Mouse (Mus musculus) neural tube, embryonic 10.5 days (tissue): ENCODE measurements around the gene Tfec.

Experiments
- DNase-seq: peaks from one replicate; pipeline ENCODE4 v3.0.0-alpha.2; 2017; ENCODE audit warnings: low spot score; ENCODE audit errors: extremely low spot score

Tfec gene

DNA sequence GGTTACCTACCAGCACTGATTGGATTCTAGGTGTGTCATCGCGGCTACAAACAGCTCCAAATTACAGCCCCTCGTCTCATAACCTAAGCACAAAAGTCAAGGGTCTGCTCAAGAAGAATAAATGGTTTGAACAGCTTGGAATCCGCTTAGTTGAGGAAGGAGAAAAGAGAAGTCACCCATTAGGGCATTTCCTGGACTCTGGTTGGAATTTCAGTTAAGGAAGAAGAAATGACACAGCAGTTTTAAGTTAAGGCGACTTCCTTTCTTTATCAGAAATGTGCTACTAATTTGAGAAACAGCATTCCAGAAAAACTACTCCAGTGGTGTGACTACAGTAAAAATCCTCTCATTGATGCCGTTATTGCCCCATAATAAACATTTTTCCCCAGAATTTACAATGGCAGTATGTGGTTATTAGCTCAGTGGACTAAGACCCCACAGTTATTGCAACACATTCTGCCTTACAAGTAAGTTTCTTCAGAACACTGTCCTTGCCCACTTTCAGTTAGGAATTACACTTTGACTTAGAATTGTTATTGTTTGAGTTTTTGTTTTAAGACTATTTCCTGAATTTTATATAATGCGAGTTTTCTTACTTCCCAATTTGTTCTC lies at the start of gene Tfec:
Gene Tfec, minus strand, starts transcription at position 191 of the 612 bp plus-strand sequence.
- no peak for DNase-seq

DNA sequence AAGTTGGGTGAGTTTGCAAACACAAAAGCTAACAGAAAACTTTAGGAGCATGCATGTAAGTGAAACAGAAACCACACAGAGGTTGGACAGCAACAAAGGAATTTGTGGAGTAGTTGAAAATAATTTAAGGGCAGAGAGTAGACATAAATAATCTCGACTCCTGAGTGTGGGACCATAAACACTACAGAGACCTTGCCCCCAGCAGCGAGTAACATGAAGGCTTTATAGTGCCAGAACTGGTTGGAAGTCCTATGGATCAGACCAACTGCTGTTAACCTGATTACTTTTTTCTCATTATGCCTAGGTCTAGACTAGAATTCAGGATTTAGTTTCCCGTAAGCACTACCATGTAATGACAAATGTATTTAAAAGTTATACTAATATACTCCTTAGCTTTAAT lies 49.6 kb upstream of the Tfec start:
- no peak for DNase-seq

DNA sequence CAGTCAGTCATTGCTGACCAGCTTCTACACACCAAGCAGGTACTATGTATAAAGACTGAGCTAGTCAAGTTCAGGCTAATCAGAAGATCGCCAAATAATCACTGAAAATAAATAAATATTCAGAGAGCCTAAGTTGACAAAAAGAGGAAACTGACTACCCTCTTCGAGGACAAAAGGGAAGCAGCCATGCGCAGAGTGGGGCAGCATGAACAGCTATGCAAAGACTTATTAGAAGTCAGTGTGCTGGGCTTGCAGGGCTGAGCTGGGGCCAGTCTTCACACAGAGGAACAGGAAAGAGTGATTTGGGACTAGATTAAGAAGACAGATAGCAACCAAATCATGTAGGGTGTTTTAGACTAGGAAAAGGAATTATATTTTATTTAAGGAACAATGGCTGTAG lies 45.3 kb upstream of the Tfec start:
- no peak for DNase-seq

DNA sequence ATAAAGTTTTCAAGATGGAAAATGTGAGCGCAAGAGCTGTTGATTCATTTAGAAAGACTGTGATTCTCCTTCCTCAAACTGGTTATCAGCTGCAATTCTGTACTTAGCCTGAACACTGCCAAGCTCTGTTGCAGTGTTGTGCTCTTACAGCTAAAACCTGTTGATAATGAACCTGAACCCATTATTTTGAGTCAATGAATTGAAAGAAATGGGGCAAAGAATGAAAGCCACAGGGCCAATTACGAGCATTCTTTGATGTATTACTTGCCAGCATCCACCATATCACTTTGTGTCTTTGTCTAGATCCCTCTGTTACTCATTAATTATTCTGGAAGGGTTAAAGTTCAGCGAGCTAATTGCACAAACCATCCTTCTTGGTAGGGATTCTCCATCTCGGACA lies 44.2 kb upstream of the Tfec start:
- DNase-seq, result no peak

DNA sequence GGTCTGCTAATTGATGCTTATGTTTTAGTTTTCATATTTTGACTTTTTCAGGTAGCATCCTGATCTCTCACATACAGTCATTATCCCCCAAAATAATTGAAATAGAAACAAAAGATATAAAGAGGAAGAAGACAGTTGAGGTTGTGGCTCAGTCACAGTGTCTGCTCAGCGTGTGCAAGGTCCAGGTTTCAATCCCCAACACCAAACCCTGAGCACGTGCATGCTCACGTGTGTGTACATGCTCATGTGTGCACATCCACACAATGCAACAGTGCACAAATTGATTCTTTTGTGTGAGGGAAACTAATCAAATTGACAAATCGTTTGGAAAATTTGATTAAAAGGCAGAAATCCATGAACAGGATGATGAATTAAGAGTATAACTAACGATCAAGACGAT lies 32.8 kb upstream of the Tfec start:
- no peak for DNase-seq

DNA sequence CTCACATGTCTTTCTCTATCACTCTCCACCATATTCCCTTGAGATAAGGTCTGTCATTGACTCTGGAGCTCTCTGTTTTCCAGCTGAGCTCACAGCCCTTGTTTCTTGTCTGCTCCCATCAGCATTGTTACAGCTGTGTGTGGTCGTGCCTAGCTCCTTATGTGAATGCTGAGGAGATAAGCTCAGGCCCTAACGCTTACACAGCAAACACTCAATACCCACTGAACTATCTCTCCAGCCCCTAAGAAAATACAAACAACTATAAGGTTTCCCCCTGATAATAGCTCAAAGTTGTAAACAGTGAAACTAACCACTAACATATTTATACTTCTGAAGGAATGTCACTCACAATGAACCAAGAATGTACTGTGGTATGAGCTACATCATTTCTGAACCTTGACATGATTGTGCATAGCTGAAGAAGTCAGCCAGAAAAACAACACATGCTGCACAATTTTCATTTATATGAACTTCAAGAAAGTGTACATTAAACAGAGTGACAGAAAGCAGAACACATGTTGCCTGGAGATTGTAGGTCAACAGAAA lies 21.9 kb upstream of the Tfec start:
- DNase-seq, result no peak

DNA sequence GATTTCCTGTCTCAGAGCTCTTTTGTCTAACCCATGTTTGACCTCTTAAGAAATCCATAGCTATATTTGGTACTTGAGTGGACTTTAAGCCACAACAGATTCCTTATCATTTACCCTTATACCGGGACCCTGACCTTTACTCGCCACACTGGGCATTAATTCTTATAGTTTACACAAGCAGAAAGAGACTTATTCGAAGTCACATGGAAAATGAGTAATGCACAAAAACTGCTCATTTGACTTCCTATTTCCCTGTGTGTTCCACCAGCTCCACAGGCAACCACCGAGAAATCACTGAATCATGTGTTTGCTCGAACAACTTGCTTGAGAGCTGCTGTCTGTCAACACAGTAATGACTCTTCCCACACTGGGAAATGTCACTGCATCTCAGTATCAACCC lies 6.4 kb downstream of the Tfec start:
- DNase-seq, result no peak

DNA sequence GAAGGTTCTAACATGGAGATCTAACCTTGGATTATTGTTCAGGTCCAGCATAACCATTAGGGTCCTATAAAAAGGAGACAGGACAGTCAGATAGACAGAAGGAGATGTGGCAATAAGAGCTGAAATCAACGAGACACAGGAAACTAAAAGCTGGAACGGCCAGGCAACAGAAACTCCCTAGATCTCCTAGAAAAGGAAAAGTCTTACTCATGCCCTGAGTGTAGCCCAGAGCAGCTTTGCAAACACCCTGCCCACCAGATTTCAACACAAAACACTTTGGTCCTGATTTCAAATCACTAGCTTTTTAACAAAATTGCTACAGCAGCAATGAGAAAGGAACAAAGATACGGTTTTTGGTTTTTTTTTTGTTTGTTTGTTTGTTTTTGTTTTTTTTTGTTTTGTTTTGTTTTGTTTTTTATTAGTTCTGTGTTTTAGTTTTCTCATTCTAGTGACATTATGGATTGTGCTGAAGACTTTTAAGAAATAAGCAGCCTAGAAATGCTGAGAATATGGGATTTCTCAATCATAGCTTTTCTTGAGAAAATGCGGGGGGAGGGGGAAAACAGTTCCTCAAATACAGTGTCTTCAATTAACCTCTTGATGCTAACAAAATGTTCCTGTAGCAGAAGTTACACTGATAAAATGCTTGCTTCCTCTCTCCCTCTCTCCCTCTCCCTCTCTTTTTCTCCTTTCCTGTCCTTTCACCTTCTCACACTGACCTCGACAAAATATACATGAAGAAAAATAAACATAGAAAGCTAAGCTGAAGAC lies 14.5 kb downstream of the Tfec start:
- DNase-seq, result no peak

DNA sequence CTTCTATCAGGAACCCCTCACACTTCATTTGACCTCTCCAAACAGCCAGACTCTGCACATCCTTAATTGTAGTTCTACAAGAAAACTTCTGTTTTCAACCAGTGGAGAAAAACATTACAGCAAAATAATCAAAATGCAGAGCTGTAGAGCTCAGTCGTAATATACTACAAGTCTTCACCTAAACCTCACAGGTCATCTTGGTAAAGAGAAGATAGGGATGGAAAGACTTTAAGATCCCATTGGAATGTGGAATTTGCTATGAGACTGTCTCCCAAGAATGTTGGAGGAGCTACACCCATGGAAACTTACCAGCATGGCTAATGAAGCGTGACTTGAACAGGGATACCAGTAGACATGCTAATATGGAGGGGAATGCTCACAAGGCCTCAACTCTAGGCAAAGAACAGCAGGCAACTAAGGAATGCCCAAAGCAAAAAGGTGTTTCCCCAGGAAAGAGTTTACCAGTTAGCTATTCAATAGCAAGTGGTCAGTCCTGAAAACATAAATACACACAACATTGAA lies 24.2 kb downstream of the Tfec start:
- no peak for DNase-seq

DNA sequence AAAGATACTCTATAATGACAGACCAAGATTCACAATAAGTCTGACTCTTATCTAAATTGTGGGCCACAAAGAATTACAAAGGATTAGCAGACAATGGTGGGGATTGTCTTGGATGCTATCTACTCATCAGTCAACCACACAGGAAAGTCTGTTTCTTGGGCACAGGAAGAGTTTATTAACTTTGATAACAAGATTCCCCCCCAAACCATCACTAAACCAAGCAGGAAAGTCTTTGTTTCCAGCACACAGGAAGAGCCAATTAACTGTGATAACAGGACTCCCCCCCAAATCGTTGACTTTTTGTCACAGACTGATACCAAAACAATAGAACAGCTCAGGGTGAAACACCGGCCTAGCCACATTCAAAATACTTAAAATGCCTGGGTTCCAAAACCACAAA lies 28.2 kb downstream of the Tfec start:
- no peak for DNase-seq

DNA sequence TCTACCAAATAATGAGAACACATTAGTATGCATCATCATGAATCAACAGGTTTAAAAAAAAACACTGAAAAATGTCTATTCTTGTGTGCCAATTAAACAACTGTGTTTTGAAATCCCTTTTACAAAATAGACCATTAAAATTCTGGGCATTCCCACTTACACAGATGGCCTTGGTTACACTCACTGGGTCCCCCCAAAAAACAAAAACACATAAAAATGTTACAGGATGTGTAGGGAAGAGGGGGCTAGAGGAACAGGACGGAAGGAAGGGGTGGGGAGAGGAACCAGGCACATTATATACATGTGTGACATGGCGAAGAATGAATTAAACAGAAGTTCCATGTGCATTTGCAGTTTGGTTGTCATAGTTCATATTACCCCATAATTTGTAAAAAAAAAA lies 29.9 kb downstream of the Tfec start:
- DNase-seq, result no peak

DNA sequence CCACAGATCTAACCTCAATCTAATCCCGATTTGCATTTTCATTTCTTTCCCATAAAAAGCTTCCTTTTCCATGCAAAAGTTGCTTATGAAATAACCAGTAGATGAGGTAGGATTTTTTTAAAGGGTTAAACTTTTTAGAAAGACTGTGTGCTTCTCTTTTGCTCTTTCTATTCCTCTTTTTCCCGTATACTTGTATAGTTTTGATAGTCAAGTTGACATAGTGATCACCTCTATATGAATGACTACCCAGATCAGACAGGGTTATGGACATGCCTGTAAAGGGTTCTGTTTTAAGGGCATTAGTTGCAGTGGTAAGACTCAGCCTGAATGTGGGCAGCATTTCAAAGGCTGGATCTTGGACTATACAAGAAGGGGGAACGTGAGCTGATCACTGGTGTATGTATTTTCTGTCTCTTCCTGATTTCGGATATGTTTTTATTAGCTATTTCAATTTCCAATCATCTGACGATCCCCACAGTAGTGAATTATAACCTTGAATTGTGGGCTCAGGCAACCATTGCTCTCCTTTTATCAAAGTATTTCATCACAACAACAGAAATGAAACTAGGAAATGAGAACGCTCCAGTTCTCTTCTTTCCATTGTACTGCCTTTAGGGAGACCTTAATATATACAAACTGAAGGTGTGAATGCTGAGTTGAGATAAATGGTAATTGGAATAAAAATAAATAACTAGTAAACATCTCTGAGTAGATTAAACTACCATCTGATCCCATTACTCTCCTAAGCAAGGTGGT lies 35.3 kb downstream of the Tfec start:
- no peak for DNase-seq

DNA sequence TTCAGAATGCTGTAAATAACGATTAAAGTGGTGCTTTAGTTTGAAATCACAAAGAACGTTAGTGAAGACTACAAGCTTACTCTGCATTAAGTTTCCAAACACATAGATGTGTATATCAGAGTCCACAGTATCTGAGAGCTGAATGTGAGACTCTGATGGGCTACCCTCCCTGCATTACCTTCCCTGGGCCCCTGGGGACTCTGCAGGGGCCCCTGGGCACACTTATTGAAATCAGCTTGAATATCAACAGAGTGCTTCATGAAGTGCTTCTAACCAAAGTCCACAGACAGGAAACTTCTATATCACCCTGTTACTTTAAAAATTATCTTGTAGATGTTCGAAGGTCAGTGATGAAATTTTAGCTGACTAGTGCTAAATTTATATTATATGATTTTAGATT lies 36.2 kb downstream of the Tfec start:
- no peak for DNase-seq

DNA sequence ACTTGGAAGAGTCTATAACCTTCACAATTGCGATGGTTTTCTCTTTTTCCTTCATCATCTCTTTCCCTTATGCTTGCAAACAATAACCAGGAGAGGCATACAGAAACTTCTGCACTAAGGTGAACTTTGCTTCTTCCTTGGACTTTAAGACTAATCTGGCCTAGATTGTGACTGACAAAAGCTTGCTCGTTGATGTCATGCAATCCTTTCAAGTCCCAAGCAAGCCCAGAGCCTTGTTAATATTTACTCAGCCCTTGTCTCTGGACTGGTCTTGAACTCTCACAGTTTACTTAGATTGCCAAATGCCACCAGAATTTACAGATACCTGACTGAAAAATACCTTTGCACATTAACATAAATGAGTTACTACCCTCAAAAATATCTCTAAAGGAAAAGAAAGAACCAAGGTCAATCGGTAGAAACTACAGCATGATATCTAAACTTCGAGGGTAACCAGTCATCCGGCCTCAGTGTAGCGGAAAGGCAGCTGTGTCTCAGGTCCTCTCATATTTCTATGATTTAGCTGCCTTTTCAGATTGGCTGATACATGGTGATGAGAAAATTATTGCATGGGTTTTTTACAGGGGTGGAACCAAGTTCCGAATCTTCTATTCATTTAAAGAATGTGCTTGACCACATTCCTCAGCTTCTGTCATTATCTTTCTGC lies 42.2 kb downstream of the Tfec start:
- no peak for DNase-seq

DNA sequence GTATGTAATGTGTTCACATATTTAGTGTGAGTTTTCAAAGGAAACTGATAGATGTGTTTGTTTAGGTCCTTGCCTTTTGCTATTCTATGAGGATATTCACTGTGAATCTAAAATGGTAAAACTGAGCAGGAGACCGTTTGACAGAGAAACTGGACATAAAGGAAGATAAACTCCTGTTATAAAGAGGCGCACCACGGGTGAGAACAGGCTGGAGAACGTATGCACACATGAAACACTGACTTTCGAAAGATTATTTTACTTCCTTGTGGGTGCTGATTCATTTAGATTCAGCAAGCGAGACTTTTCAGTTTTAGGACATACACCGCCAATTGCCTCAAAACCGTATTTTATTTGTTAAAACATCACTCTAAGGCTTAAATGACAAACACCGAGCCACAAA lies 43.3 kb downstream of the Tfec start:
- no peak for DNase-seq

DNA sequence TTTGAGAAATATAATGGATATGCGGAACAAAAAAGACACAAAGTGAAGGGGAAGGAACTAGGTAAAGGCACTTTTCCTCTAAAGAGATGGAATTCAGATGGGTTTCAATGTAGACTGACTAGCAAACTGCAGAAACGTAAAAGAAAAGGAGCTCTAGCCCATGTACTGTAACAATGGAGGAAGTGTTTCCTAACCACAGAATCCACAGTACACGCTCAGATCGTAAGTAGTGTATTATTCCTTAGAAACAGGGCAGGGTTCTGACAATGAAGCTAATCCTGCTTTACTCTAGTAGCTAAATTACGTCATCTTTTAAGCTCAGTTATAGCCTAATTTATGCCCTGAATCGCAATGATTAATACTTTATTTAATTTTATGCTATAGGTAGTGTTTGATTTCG lies 51.7 kb downstream of the Tfec start:
- DNase-seq, result no peak

DNA sequence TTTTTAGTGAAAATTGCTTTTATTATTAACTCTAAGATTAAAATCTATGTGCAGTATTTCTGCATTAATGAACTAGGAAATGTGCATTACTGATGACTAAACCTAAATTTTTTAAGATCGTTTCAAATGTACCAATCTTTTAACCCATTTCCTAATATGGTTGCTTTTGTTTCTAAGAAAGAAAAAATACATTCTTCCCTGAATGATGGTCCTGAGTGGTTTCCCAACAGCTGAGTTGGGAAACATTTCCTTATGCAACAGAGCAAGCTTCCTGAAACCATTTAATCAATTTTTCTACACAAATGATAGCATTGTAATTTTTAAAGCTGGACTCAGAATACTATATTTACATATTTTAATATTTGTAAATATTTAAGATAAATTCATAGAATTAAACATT lies 62.6 kb downstream of the Tfec start:
- DNase-seq, result no peak

DNA sequence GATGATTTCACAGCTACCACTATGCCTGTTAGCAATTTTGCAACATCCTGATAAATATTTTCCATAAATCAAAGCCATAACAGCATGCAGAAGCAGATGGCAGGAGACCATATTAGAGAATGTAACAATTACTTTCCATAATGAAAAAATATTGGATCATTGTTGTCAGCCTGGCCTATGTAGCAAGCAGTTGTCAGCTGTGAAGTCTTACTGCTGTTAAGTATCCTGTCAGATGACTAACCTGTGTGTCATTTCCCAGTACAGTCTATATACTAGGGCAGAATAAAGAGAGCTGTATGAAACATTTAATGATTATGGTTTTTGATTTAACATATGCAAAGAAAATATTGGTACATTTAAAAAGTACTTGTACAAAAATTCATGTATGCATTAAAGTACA lies 69.9 kb downstream of the Tfec start:
- no peak for DNase-seq

DNA sequence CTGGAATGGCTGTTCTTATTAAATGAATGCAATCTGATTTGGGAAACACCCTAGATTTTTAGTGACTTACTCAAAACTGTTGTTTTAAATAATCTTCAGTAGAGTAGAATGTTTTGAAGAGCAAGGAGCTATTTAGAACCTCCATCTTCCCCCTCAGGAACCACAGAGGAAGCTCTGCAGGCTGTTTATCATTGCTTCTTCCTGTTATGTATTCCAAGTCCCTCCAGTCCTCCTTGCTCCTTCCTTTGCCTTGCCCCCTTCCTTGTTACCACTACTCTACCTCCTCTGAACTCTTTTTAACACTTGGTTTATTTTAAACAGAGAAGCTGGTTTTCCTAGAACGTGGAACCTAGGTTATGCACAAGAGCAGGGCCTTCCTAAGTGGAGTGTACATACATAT lies 76.3 kb downstream of the Tfec start:
- no peak for DNase-seq

DNA sequence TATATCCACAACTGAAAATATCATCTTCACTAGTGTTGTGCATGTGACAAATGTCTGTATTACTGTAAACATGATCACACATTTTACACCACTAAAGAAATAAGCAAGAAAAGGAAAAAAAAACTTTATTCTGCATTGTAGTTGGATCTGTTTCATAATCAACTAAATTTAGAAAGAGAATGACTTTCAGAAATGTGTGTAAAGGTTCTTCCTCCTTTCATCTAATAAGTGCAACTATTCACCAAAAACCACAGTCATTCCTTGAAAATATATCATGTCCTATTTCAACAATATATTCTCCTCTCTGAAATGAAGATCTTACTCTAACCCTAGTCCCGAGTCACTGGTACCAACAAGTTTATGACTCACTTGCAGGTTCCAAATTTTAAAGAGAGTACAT lies 91.9 kb downstream of the Tfec start:
- DNase-seq, result no peak

DNA sequence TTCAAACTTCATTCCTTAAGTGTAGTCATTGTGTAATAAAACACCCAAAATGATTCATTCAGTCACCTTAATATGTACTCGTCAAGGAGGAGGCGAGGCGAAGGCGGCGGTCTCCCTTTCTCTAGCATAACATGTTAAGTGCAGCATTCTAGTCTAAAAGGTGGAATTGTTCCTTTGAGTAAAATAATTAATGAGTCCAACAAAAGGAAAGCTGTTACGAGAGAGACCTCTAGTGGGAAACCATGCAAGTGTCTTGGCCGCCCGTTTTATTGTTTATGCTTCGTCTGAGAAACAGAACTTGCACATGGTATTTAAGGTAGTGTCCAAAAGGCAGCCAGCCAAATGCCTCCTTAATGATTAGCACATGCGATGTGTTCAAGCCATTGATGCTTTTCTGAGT lies 100.6 kb downstream of the Tfec start:
- peak; percentile 35 for DNase-seq

DNA sequence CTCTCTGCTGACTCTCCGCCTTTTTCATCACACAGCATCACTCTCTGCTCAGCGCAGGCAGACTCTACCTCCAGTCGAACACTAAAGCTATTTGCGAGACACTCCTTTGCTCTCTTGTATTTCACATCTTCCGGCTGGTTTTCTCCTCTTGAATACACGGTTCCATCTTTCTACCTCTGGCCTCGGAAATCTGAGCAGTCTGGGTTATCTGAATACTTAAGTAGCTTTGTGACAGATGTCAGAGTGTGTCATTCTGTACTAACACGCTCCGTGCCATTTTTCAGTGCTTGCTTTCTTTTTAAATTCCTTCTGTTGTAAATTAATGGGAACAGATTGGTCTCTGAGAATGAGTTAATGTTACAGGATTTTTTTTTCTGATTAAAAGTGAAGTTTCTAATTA lies 101.3 kb downstream of the Tfec start:
- no peak for DNase-seq
